ENCODE assay signal across 8 mouse cellular contexts in genomic region chrX:73717667-73718066, GRCm38 (mm10). TPM values are rescaled to one million over a fixed set of nuclear protein-coding genes. Genes with fewer than 3 reads are reported as not detected.
A peak's percentile ranks its signal among the peaks of the same experiment; 100 is the strongest.
DNase-seq lines count a peak whose midpoint lies in the region; ATAC-seq and TF ChIP-seq lines count a peak whose summit lies in the region.

No protein-coding gene starts in this region.

- peaks cover 10% of the 10 kb centered on the region for H3K36me3 ChIP-seq in embryonic facial prominence, embryonic 10.5 days (replicated peaks)
- 0 out of 2 replicates have a peak, but pooled peaks cover under 1% of the 10 kb centered on the region for H3K36me3 ChIP-seq in heart, embryonic 12.5 days
- peaks cover 13% of the 10 kb centered on the region for H3K36me3 ChIP-seq in midbrain, embryonic 10.5 days
- no peaks in the 10 kb centered on the region for H3K36me3 ChIP-seq in stomach, postnatal 0 days (ENCODE audit: control insufficient read depth, insufficient read depth, low read length)

- H3K27ac ChIP-seq in left cerebral cortex, adult 2 months: no peak overlapping the region
- peak overlapping the region; percentile 83; the same call in 1 of the 2 replicates for H3K27ac ChIP-seq in embryonic facial prominence, embryonic 10.5 days (replicated peaks)
- no peak overlapping the region for H3K27ac ChIP-seq in heart, embryonic 12.5 days (ENCODE audit: poor library complexity, severe bottlenecking)
- H3K27ac ChIP-seq in midbrain, embryonic 10.5 days (replicated peaks): no peak overlapping the region
- H3K27ac ChIP-seq in stomach, postnatal 0 days (replicated peaks): no peak overlapping the region

- H3K4me2 ChIP-seq in heart, embryonic 12.5 days: peak overlapping the region; percentile 81
- peak overlapping the region; percentile 58 for H3K4me2 ChIP-seq in stomach, postnatal 0 days (replicated peaks; ENCODE audit: low read depth)

- peaks cover 37% of the 10 kb centered on the region for H3K4me1 ChIP-seq in embryonic facial prominence, embryonic 10.5 days
- H3K4me1 ChIP-seq in heart, embryonic 12.5 days (replicated peaks): peaks cover 34% of the 10 kb centered on the region
- H3K4me1 ChIP-seq in midbrain, embryonic 10.5 days: peaks cover 37% of the 10 kb centered on the region
- no peaks in the 10 kb centered on the region for H3K4me1 ChIP-seq in stomach, postnatal 0 days (replicated peaks; ENCODE audit: control insufficient read depth, insufficient read depth)

- intact Hi-C loops in left cerebral cortex, adult 2 months (cut with DNase I): loop anchor here (5.0 to 10.0 kb wide), 2 partner anchors 65 to 217 kb away; partner anchors contain the start of gene Renbp

- TF ChIP-seq EP300 in stomach, postnatal 0 days (optimal IDR thresholded peaks at IDR 0.05): no peak

- H3K9ac ChIP-seq in heart, embryonic 12.5 days: peak overlapping the region; percentile 78; the same call in 1 of the 2 replicates
- H3K9ac ChIP-seq in stomach, postnatal 0 days (ENCODE audit: low read length): no peak overlapping the region

- no peaks in the 10 kb centered on the region for H3K9me3 ChIP-seq in embryonic facial prominence, embryonic 10.5 days
- 0 out of 2 replicates have a peak, but pooled peaks cover 2% of the 10 kb centered on the region for H3K9me3 ChIP-seq in heart, embryonic 12.5 days (replicated peaks)
- 0 out of 2 replicates have a peak, but pooled peaks cover 3% of the 10 kb centered on the region for H3K9me3 ChIP-seq in midbrain, embryonic 10.5 days (replicated peaks)
- no peaks in the 10 kb centered on the region for H3K9me3 ChIP-seq in stomach, postnatal 0 days (ENCODE audit: control insufficient read depth, low read length)

- H3K27me3 ChIP-seq in embryonic facial prominence, embryonic 10.5 days (replicated peaks; ENCODE audit: low read depth, poor library complexity, severe bottlenecking): peaks cover 23% of the 10 kb centered on the region
- no peaks in the 10 kb centered on the region for H3K27me3 ChIP-seq in heart, embryonic 12.5 days (replicated peaks)
- peaks cover 13% of the 10 kb centered on the region for H3K27me3 ChIP-seq in midbrain, embryonic 10.5 days (ENCODE audit: low read depth, poor library complexity, severe bottlenecking)
- H3K27me3 ChIP-seq in stomach, postnatal 0 days (ENCODE audit: control insufficient read depth, insufficient read depth, low read length): no peaks in the 10 kb centered on the region

- WGBS in embryonic facial prominence, embryonic 10.5 days: 73% methylated on average over 11 of the region's 11 CpGs
- WGBS in heart, embryonic 12.5 days: 71% methylated on average over 11 of the region's 11 CpGs
- WGBS in midbrain, embryonic 10.5 days: 79% methylated on average over 11 of the region's 11 CpGs
- WGBS in stomach, postnatal 0 days: 44% methylated on average over 11 of the region's 11 CpGs

- no peak for ATAC-seq in heart, embryonic 12.5 days (ENCODE audit: insufficient number of reproducible peaks, low FRiP score)
- no peak for ATAC-seq in stomach, postnatal 0 days (ENCODE audit: low FRiP score, low TSS enrichment)

- no peak for DNase-seq in left cerebral cortex, adult 2 months (ENCODE audit: extremely low spot score in 1 of 2, low spot score in 2 of 2)
- no peak for DNase-seq in left cerebral cortex, adult 11 months (ENCODE audit: low spot score)
- no peak for DNase-seq in embryonic facial prominence, embryonic 10.5 days (ENCODE audit: low spot score)
- peak; percentile 5 for DNase-seq in kidney, postnatal 14 days
- no peak for DNase-seq in midbrain, embryonic 10.5 days (ENCODE audit: low spot score)
- DNase-seq in stomach, postnatal 0 days (ENCODE audit: low spot score): no peak
- no peak for DNase-seq in layer of hippocampus, adult 8-10 months (ENCODE audit: low spot score in 2 of 2)

- TF ChIP-seq CTCF in left cerebral cortex, adult 2 months (IDR thresholded peaks at IDR 0.05): no peak
- no peak for TF ChIP-seq CTCF in stomach, postnatal 0 days (IDR thresholded peaks at IDR 0.05; ENCODE audit: low read depth)

- H3K4me3 ChIP-seq in left cerebral cortex, adult 2 months: peak overlapping the region; percentile 57; the same call in 1 of the 2 replicates
- H3K4me3 ChIP-seq in embryonic facial prominence, embryonic 10.5 days: peak overlapping the region; percentile 19; the same call in 1 of the 2 replicates
- H3K4me3 ChIP-seq in heart, embryonic 12.5 days: peak overlapping the region; percentile 67
- H3K4me3 ChIP-seq in midbrain, embryonic 10.5 days: peak overlapping the region; percentile 62
- H3K4me3 ChIP-seq in stomach, postnatal 0 days (ENCODE audit: low read depth, low read length): peak overlapping the region; percentile 55

RNA-seq across cellular contexts. Expression of gene Abcd1, which starts 1.3 kb away (rescaled TPM):
- 10 to 100 TPM; 11.3 to 12.3 TPM for total RNA-seq in left cerebral cortex, adult 2 months (2021)
- polyA plus RNA-seq in embryonic facial prominence, embryonic 10.5 days (2016; fragmentation: Nextera tagmentation; extraction: Ambion mirVana): 8.1 and 10.4 TPM in 2 replicates
- 12.2 and 12.6 TPM in 2 replicates for polyA plus RNA-seq in heart, embryonic 12.5 days (2016; fragmentation: Nextera tagmentation; extraction: Ambion mirVana)
- polyA plus RNA-seq in midbrain, embryonic 10.5 days (2016; fragmentation: Nextera tagmentation; extraction: Ambion mirVana): 10.9 and 11.5 TPM in 2 replicates
- polyA plus RNA-seq in stomach, postnatal 0 days (2015; fragmentation: Nextera tagmentation; extraction: Ambion mirVana): 9.3 and 9.4 TPM in 2 replicates
- total RNA-seq in layer of hippocampus, adult 8-10 months (2022): 10 to 100 TPM; 13.6 to 16.6 (median 15.1) TPM

RNA-seq across cellular contexts. Expression of gene Bcap31, which starts 1.7 kb away (rescaled TPM):
- 10 to 100 TPM; 74.8 to 90.1 TPM for total RNA-seq in left cerebral cortex, adult 2 months (2021)
- polyA plus RNA-seq in embryonic facial prominence, embryonic 10.5 days (2016; fragmentation: Nextera tagmentation; extraction: Ambion mirVana): 152 and 153 TPM in 2 replicates
- polyA plus RNA-seq in heart, embryonic 12.5 days (2016; fragmentation: Nextera tagmentation; extraction: Ambion mirVana): 154 and 176 TPM in 2 replicates
- 144 and 157 TPM in 2 replicates for polyA plus RNA-seq in midbrain, embryonic 10.5 days (2016; fragmentation: Nextera tagmentation; extraction: Ambion mirVana)
- polyA plus RNA-seq in stomach, postnatal 0 days (2015; fragmentation: Nextera tagmentation; extraction: Ambion mirVana): 270 and 283 TPM in 2 replicates
- 10 to 100 TPM; 82.3 to 95.3 (median 86.5) TPM for total RNA-seq in layer of hippocampus, adult 8-10 months (2022)

RNA-seq across cellular contexts. Expression of gene Plxnb3, which starts 39.2 kb away (rescaled TPM):
- 1 to 10 TPM; 7.2 to 8.5 TPM for total RNA-seq in left cerebral cortex, adult 2 months (2021)
- polyA plus RNA-seq in embryonic facial prominence, embryonic 10.5 days (2016; fragmentation: Nextera tagmentation; extraction: Ambion mirVana): 0.08 and 0.14 TPM in 2 replicates
- 0.43 and 0.62 TPM in 2 replicates for polyA plus RNA-seq in heart, embryonic 12.5 days (2016; fragmentation: Nextera tagmentation; extraction: Ambion mirVana)
- polyA plus RNA-seq in midbrain, embryonic 10.5 days (2016; fragmentation: Nextera tagmentation; extraction: Ambion mirVana): 0.04 and 0.12 TPM in 2 replicates
- 0.30 and 0.36 TPM in 2 replicates for polyA plus RNA-seq in stomach, postnatal 0 days (2015; fragmentation: Nextera tagmentation; extraction: Ambion mirVana)
- total RNA-seq in layer of hippocampus, adult 8-10 months (2022): 10 to 100 TPM; 14.3 to 17.3 (median 15.5) TPM

RNA-seq across cellular contexts. Expression of gene Slc6a8, which starts 44.7 kb away (rescaled TPM):
- 100 to 1,000 TPM in 1 of 2 experiments, 10 to 100 TPM in 1; 98.4 to 119 TPM for total RNA-seq in left cerebral cortex, adult 2 months (2021)
- polyA plus RNA-seq in embryonic facial prominence, embryonic 10.5 days (2016; fragmentation: Nextera tagmentation; extraction: Ambion mirVana): 4.7 and 5.6 TPM in 2 replicates
- 8.8 and 9.8 TPM in 2 replicates for polyA plus RNA-seq in heart, embryonic 12.5 days (2016; fragmentation: Nextera tagmentation; extraction: Ambion mirVana)
- polyA plus RNA-seq in midbrain, embryonic 10.5 days (2016; fragmentation: Nextera tagmentation; extraction: Ambion mirVana): 4.1 and 4.6 TPM in 2 replicates
- 7.5 and 9.2 TPM in 2 replicates for polyA plus RNA-seq in stomach, postnatal 0 days (2015; fragmentation: Nextera tagmentation; extraction: Ambion mirVana)
- 100 to 1,000 TPM; 101 to 115 (median 108) TPM for total RNA-seq in layer of hippocampus, adult 8-10 months (2022)

RNA-seq across cellular contexts. Expression of gene Srpk3, which starts 56.5 kb away (rescaled TPM):
- 1 to 10 TPM; 8.0 to 8.1 TPM for total RNA-seq in left cerebral cortex, adult 2 months (2021)
- polyA plus RNA-seq in embryonic facial prominence, embryonic 10.5 days (2016; fragmentation: Nextera tagmentation; extraction: Ambion mirVana): 1.00 and 2.0 TPM in 2 replicates
- 72.5 and 75.2 TPM in 2 replicates for polyA plus RNA-seq in heart, embryonic 12.5 days (2016; fragmentation: Nextera tagmentation; extraction: Ambion mirVana)
- polyA plus RNA-seq in midbrain, embryonic 10.5 days (2016; fragmentation: Nextera tagmentation; extraction: Ambion mirVana): 1.5 and 1.6 TPM in 2 replicates
- polyA plus RNA-seq in stomach, postnatal 0 days (2015; fragmentation: Nextera tagmentation; extraction: Ambion mirVana): 2.2 and 2.6 TPM in 2 replicates
- 10 to 100 TPM in 1 of 4 experiments, 1 to 10 TPM in 3; 7.5 to 10.4 (median 8.1) TPM for total RNA-seq in layer of hippocampus, adult 8-10 months (2022)
